Comparison of ENCODE assay signal across 10 mouse cellular contexts in the genomic region with DNA sequence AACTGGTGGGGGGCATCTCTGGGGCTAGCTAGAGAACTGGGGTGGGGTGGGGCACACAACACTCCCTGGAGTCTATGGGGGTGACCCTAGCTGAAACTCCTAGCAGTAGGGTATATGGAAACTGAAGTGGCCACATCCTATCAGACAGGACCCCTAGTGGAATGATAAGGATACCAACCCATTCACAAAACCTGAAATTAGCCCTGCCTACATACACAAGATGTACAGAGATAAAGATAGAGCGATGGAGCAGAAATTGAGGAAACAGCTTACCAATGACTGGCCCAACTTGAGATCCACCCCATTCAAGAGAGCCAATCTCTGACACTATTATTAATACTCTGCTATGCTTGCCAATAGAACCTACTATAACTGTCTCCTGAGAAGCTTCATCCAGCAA. TPM values are rescaled to one million over a fixed set of nuclear protein-coding genes. Genes with fewer than 3 reads are reported as not detected.
DNase-seq lines count a peak whose midpoint lies in the region; ATAC-seq lines count a peak whose summit lies in the region.
"Had no signal": no experiment of that assay in that cellular context is flagged by ENCODE, and none has a peak within 500 bp of the region (broad histone marks: within the 10 kb centered on the region; RNA-seq: fewer than 3 reads in every experiment).

No protein-coding gene starts in this region.

- H3K9me3 ChIP-seq in heart, embryonic 11.5 days (replicated peaks; ENCODE audit: control insufficient read depth, low read length) = no peaks in the 10 kb centered on the region
- H3K9me3 ChIP-seq in forebrain, embryonic 13.5 days (replicated peaks) = no peaks in the 10 kb centered on the region
- no peaks in the 10 kb centered on the region for H3K9me3 ChIP-seq in liver, embryonic 16.5 days (replicated peaks; ENCODE audit: control insufficient read depth, low read length)
- no peaks in the 10 kb centered on the region for H3K9me3 ChIP-seq in kidney, embryonic 14.5 days (ENCODE audit: control insufficient read depth, low read length)

- DNase-seq in heart, adult 18-20 months = no peak
- DNase-seq in 416B (ENCODE audit: low read depth) = peak; percentile 48
- DNase-seq in spleen, adult 18-20 months = no peak
- DNase-seq in layer of hippocampus, postnatal 36 days = no peak
- DNase-seq: cerebellum, postnatal 25 days; layer of hippocampus, adult 9-11 months had no signal

- no peak overlapping the region for H3K4me3 ChIP-seq in heart, embryonic 11.5 days (ENCODE audit: low read depth, low read length)
- peak overlapping the region; percentile 83 for H3K4me3 ChIP-seq in forebrain, embryonic 13.5 days
- peak overlapping the region; percentile 90 for H3K4me3 ChIP-seq in liver, embryonic 16.5 days (ENCODE audit: low read depth, low read length)
- no peak overlapping the region for H3K4me3 ChIP-seq in kidney, embryonic 14.5 days (ENCODE audit: low read length)

- H3K27me3 ChIP-seq in heart, embryonic 11.5 days (ENCODE audit: control insufficient read depth, insufficient read depth, low read length) = no peaks in the 10 kb centered on the region
- no peaks in the 10 kb centered on the region for H3K27me3 ChIP-seq in forebrain, embryonic 13.5 days
- no peaks in the 10 kb centered on the region for H3K27me3 ChIP-seq in liver, embryonic 16.5 days (ENCODE audit: control insufficient read depth, insufficient read depth, low read depth, low read length)
- no peaks in the 10 kb centered on the region for H3K27me3 ChIP-seq in kidney, embryonic 14.5 days (ENCODE audit: control insufficient read depth, insufficient read depth, low read length)

- no peak overlapping the region for H3K9ac ChIP-seq in heart, embryonic 11.5 days (ENCODE audit: low read depth, low read length)
- H3K9ac ChIP-seq in forebrain, embryonic 13.5 days = no peak overlapping the region
- peak overlapping the region; percentile 22; the same call in 1 of the 2 replicates for H3K9ac ChIP-seq in liver, embryonic 16.5 days (ENCODE audit: low read depth, low read length)
- H3K9ac ChIP-seq in kidney, embryonic 14.5 days (ENCODE audit: low read depth, low read length) = no peak overlapping the region

- 95% methylated on average over 1 of the region's 1 CpGs for WGBS in heart, embryonic 11.5 days (ENCODE audit: insufficient replicate concordance)
- WGBS in forebrain, embryonic 13.5 days = 100% methylated on average over 1 of the region's 1 CpGs
- 24% methylated on average over 1 of the region's 1 CpGs for WGBS in liver, embryonic 16.5 days (ENCODE audit: insufficient replicate concordance)
- 100% methylated on average over 1 of the region's 1 CpGs for WGBS in kidney, embryonic 14.5 days

- peaks cover 5% of the 10 kb centered on the region; the same call in 1 of the 2 replicates for H3K4me1 ChIP-seq in heart, embryonic 11.5 days (ENCODE audit: control insufficient read depth, insufficient read depth, low read length)
- H3K4me1 ChIP-seq in forebrain, embryonic 13.5 days = peaks cover 17% of the 10 kb centered on the region
- H3K4me1 ChIP-seq in liver, embryonic 16.5 days (ENCODE audit: control insufficient read depth, low read depth, low read length) = peaks cover 24% of the 10 kb centered on the region
- no peaks in the 10 kb centered on the region for H3K4me1 ChIP-seq in kidney, embryonic 14.5 days (ENCODE audit: control insufficient read depth, insufficient read depth, low read length)

- ATAC-seq in heart, embryonic 11.5 days (replicated peaks; ENCODE audit: insufficient number of reproducible peaks, low FRiP score, low TSS enrichment) = no peak
- ATAC-seq in forebrain, embryonic 13.5 days = no peak
- no peak for ATAC-seq in liver, embryonic 16.5 days (ENCODE audit: low read depth)
- no peak for ATAC-seq in kidney, embryonic 14.5 days (ENCODE audit: low FRiP score, low TSS enrichment)

- no peak overlapping the region for H3K27ac ChIP-seq in heart, embryonic 11.5 days (ENCODE audit: low read depth, low read length)
- no peak overlapping the region for H3K27ac ChIP-seq in forebrain, embryonic 13.5 days
- peak overlapping the region; percentile 1 for H3K27ac ChIP-seq in liver, embryonic 16.5 days (ENCODE audit: low read length)
- no peak overlapping the region for H3K27ac ChIP-seq in kidney, embryonic 14.5 days (ENCODE audit: low read depth, low read length)

- no peaks in the 10 kb centered on the region for H3K36me3 ChIP-seq in heart, embryonic 11.5 days (ENCODE audit: control insufficient read depth, insufficient read depth, low read length)
- H3K36me3 ChIP-seq in forebrain, embryonic 13.5 days (ENCODE audit: poor library complexity, severe bottlenecking) = peaks cover 4% of the 10 kb centered on the region; the same call in 1 of the 2 replicates
- H3K36me3 ChIP-seq in liver, embryonic 16.5 days (ENCODE audit: control insufficient read depth, insufficient read depth) = no peaks in the 10 kb centered on the region
- peaks cover 3% of the 10 kb centered on the region; the same call in 1 of the 2 replicates for H3K36me3 ChIP-seq in kidney, embryonic 14.5 days (ENCODE audit: control insufficient read depth, insufficient read depth, low read length)

- peak overlapping the region; percentile 36 for H3K4me2 ChIP-seq in heart, embryonic 11.5 days
- peak overlapping the region; percentile 63 for H3K4me2 ChIP-seq in forebrain, embryonic 13.5 days
- H3K4me2 ChIP-seq in liver, embryonic 16.5 days (ENCODE audit: low read depth, low read length) = peak overlapping the region; percentile 65
- H3K4me2 ChIP-seq in kidney, embryonic 14.5 days (replicated peaks; ENCODE audit: low read depth, low read length) = no peak overlapping the region

RNA-seq across cellular contexts. Expression of a gene that starts 1.9 kb away (rescaled TPM):
- polyA plus RNA-seq in heart, embryonic 11.5 days (2014; fragmentation: Nextera tagmentation; extraction: Ambion mirVana) = 27.1 and 27.7 TPM in 2 replicates
- 1 to 10 TPM; 4.8 to 5.8 TPM for total RNA-seq in heart, adult 18-20 months (2021)
- polyA plus RNA-seq in forebrain, embryonic 13.5 days (2015; fragmentation: Nextera tagmentation; extraction: Ambion mirVana) = 49.5 and 51.6 TPM in 2 replicates
- 12.9 and 15.0 TPM in 2 replicates for polyA plus RNA-seq in liver, embryonic 16.5 days (2015; fragmentation: Nextera tagmentation; extraction: Ambion mirVana)
- 27.0 and 39.6 TPM in 2 replicates for polyA plus RNA-seq in kidney, embryonic 14.5 days (2014; fragmentation: Nextera tagmentation; extraction: Ambion mirVana)
- 10 to 100 TPM; 22.7 to 24.2 TPM for total RNA-seq in layer of hippocampus, postnatal 36 days (2021)

RNA-seq across cellular contexts. Expression of a gene that starts 8.0 kb away (rescaled TPM):
- 0.15 and 0.29 TPM in 2 replicates for polyA plus RNA-seq in heart, embryonic 11.5 days (2014; fragmentation: Nextera tagmentation; extraction: Ambion mirVana)
- 1 to 10 TPM in 1 of 2 experiments, under 1 TPM in 1; 0.30 to 1.8 TPM for total RNA-seq in heart, adult 18-20 months (2021)
- 0.23 and 0.24 TPM in 2 replicates for polyA plus RNA-seq in forebrain, embryonic 13.5 days (2015; fragmentation: Nextera tagmentation; extraction: Ambion mirVana)
- polyA plus RNA-seq in liver, embryonic 16.5 days (2015; fragmentation: Nextera tagmentation; extraction: Ambion mirVana) = 2.6 and 2.9 TPM in 2 replicates
- 0.13 and 0.23 TPM in 2 replicates for polyA plus RNA-seq in kidney, embryonic 14.5 days (2014; fragmentation: Nextera tagmentation; extraction: Ambion mirVana)
- not detected for total RNA-seq in layer of hippocampus, postnatal 36 days (2021)

Comparison
In these comparisons a context has a peak if more than half of its experiments do, and no peak if none do; other contexts are left out.
1. H3K4me3 ChIP-seq: peak in forebrain, embryonic 13.5 days (single experiment) and liver, embryonic 16.5 days (single experiment); none in heart, embryonic 11.5 days (single experiment) and kidney, embryonic 14.5 days (single experiment).